Mouse (Mus musculus): Measurements from ENCODE around the gene Bdkrb2.

Gene Bdkrb2

DNA sequence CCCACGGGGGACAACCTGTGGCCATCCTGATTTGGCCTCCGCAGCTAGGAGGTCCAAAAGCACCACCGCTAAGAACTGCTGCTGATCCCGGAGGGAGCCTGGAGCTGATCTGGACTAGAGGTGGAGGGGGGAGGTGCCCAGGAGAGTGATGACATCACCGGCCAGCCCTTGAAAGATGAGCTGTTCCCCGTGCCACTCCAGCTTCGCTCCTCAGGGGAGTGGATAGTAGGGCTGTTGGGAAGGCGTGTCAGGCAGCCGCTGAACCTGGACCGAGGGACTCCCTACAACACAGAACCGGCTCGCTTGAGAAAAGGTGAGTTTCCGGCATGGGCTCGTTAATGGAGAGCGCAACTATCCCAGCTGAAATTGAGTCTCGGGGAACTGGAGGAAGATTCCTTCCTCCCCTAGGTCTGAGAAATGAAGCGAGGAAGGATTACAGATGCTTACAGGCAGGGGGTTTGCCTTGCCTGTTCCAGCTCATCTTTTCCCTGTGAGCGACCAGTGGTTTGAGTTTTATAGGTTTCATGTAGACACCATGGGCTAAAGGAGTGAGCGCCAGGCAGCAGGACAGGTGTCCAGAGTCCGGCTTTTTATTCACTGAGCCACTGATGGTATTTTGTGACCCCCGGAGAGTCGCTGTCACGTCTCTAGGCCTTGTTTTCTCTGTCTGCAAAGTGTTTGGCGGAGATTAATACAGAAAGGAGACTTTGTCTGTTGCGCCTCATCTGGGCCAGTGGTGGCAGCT is at the start of gene Bdkrb2:
Gene Bdkrb2 (plus strand): TSS at position 291 of the 745 bp plus-strand sequence.
- peak; percentile 57 for DNase-seq (ENCODE audit: low read depth, low spot score)

DNA sequence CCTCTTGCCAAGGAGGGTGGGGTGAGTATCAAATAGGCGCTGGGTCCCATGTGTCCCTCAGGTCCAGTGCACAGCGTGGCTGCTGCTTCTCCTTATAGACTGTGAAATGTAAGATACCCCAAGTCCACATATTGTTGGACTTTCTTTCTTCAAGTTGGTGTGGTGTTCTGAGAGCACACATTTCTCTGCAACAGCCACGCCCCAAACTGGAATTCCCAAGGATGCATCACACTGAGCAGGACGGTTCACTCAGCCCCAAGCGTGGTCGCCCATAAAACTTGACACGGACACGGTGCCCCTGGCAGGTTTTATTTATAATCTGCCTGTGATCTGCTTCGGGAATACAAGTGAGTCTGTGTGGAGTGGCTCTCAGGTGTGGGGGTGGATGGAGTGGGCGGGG is 48.9 kb upstream of the Bdkrb2 start:
- no peak for DNase-seq (ENCODE audit: low read depth, low spot score)

DNA sequence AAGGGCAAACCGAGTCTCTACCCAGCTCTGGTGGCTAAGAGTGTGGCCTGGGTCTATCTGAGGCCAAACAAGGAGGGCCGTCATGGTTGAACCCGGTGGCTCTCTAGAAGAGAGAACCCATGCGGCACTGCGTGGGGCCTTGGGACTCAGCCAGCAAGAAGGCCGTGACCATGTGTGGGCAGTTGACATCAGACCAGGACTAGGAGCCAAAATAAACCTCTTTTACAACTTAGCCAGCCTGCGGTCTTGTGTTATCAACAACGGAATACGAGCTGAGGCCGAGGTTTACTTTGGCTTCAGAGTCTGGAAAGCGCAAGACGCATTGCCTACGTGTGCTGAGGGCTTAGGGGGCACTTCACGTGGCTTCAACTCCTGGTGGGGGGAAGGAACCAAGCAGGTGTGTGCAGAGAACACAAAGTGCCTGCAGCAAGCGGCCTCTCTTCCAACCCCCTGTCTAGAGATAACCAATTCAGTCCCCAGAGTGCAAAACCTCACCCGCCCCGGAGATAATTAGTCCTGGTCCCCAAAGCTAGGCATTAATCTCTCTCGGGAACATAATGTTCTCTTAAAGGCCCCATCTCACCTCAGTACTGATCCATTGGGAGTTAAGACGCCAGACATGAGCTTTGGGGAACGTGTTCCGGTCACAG is 45.9 kb upstream of the Bdkrb2 start:
- no peak for DNase-seq (ENCODE audit: low read depth, low spot score)

DNA sequence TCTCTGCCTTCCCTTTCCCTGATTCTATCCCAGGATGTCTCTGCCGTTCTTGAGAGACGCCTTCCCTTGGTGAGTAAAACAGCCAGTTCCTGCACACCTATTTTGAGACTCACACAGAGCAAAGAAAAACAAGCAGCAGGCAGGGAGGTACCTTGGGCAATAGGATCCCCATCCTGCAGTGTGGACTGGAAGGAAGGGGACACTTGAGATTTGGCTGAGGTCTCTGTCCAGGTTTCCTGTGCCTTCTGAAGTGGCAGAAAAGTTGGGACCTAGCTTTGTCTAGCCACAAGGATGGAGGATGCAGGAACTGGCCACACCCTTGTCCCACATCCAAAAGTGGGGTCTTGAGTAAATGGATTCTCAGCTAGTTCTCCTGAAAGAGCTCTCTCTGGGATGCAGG is 43.2 kb upstream of the Bdkrb2 start:
- no peak for DNase-seq (ENCODE audit: low read depth, low spot score)

DNA sequence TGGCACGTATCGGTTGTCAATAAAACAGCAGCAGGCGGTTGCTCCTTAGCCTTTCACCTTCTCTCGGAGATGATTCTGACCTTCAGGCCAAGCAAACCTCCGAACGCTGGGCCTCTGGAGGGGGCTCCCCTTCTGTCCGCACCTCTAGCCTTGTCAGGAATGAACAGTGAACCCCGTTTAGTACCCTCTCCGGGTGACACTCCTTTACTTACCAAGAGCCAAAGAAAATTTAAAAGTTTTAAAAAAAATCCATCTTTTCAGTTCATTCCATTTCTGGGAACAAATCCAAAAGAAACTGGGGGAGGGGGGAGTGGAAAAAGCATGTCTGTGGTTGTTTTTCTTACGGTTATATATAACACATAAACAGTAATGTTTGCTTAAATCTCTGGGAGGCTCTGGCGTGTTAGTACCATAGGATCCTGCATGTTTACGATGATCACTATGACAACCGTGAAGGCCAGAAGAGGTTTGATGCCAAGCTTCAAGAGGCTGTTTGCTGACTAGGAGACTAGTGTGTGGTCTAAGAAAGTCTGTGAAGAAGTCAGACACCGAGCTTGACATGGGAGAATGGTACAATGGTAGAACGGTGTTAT is 41.8 kb upstream of the Bdkrb2 start:
- DNase-seq (ENCODE audit: low read depth, low spot score) = peak; percentile 26

DNA sequence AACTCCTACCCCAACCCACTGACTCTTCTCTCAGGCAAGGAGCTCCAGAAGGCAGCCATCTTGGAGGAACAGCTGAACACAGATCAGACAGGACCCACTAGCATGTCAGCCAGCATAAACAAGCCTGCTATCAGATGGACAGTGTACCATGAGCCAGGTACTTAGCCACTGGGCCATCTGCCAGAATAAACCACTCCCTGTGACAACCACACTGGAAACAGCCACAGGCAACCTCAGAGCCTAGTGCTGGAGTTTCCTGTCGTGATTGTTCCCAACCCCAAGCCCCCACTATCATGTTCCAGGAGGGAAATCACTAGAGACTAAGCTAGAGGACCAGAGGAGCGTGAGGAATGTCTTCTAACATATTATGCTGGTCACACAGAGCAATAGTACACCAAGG is 39.3 kb upstream of the Bdkrb2 start:
- peak; percentile 42 for DNase-seq (ENCODE audit: low read depth, low spot score)

DNA sequence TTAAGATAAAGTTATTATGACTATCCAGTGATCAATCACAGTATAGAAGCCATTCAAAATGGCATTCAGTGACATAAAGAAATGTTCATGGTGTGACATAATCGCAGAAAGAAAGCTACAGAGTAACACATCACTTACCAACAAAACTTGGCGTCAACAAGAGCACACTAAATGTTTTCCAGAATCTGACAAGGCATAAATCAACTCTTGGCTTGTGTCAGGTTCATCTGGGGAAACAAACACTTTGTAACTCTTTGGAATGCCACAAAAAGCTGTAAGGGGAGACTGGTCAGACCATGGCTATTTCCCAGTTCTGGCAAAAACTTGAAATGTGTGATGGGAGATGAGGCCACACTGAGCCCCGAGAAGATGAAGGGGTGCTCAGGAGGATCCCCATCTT is 36.8 kb upstream of the Bdkrb2 start:
- peak; percentile 45 for DNase-seq (ENCODE audit: low read depth, low spot score)

DNA sequence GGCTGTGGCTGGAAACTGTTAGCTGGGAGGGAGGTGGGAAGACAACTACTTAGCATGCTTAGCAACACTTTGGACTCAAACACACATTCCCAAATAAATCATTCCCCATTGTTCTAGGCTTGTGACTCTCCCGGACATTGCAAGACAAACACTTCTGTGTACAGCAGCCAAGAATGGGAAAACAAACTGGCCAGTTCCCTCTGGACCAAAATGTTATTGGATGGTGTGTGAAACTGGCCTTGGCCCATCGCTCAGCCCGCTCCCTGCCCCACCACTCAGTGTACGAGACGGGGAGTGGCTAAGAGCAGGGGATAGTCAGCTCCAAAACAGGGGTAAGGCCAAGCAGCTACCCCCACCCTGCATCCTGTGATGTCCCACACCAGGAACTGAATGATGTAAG is 36.2 kb upstream of the Bdkrb2 start:
- DNase-seq (ENCODE audit: low read depth, low spot score) = peak; percentile 14

DNA sequence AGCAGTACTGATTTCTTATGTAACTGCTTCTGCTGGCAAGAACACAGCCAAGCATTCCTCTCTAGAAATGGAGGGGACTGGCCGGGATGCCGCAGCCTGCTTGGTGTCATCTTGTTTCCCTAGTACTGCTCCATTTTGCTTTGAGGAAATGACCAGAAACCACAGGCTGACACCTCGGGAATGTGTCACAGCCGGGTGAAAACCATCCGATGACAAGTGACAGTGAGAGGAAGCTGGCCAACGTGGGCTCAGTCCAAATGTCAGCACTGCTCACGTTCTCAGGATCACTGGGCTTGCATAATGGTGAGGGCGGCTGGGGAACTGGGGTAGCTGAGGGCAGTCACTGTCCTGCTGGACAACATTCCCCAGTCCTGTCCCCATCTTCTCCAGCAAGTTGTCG is 33.5 kb upstream of the Bdkrb2 start:
- no peak for DNase-seq (ENCODE audit: low read depth, low spot score)

DNA sequence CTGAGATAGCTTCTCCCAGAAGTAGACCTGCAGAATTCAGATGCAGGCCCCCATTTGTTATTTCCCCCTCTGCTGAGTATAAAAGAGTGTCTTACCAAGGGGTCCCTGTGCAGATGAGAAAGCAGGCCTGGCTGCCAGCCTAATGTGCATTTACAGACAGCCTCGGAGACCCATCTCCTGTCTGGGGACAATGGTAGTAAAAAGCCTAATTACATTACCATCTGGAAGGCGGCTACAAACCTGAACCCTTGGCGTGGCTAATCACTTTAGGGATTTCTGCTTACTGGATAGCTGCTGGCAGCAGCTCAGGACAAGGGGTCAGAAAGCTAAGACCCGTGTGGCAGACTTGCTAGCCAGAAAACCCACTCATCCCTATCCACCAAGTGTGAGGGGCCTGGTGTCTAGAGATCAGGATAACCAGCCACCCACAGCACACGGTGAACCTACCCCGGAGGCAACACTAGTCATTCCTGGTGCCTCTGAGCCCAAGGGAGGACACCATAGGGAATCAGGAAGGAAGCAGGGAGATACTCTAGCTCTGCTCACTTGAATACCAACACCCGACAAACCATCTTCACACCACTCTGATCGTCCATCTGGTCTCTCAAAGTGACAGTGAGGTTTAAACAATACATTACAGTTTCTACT is 31.2 kb upstream of the Bdkrb2 start:
- no peak for DNase-seq (ENCODE audit: low read depth, low spot score)

DNA sequence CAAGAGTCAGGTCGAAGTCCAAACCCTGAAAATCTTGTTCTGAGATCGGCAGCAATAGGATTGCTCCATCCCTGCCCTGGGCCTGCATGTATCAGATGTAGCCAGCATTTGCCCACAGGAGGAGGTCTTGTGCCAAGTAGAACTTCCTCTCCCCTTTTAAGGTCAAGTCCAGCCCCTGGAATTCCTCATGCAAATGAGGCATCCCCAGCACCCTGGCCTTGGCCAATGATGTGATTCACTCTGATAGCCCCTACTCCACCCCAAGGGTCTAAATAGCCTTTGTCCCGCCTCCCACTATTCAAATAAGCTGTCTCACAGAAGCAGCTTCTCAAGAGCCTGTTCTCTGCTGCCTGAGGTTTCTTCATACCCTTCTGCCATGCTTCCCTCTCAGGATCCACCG is 28.2 kb upstream of the Bdkrb2 start:
- DNase-seq (ENCODE audit: low read depth, low spot score) = no peak

DNA sequence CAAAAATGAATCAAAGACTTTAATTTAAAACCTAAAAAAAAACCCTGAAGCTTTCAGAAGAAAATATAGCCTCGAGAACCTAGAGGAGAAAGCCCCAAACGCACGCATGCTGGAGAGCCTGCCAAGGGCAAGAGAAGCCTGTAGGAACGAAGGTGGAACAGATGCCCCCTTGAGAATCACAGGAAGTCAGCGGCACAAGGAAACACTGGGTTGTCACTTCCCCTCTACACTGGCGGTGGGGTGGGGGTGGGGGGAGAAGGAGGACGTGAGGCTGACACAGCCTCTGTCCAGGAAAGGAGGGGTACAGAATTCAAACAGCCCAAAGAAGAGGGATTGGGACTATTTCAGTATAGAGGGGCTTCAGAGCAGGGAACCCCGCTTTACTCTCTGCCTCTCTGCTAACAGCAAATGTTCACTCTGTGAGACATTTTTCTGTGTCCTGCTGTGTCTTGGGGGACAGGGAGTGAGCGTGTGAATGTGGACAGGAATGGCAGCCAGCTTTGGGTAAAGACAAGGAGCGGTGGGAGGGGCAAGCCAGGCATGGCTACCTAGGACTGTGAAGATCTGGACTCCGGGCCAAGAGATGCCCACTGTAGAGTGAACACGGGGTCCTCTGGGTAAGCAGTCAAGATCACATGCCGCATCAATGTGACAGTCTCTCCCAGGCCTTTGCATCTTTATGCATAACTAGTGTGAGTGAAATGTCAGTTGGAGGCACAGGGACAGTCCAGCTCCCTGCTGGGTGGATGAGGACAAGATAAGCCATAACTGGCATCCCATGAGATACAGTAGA is 26.9 kb upstream of the Bdkrb2 start:
- DNase-seq (ENCODE audit: low read depth, low spot score) = no peak

DNA sequence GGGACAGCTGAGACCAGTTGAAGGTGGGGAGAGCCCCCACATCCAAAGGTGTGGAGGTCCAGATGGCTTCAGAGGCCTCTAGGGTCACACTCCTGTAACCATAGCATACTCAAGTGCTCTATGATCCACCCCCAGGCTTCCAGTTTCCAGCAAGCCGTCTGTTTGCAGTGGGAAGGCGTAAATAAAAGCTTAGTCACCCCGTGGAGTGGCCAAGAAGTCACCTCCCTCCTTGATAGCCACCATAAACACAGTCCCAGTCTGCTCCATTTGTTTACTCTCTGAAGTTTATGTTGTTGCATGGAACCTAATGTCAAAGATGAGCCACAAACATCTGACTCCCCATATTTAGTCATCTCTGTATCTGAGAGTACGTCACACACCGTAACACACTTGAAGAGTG is 25.9 kb upstream of the Bdkrb2 start:
- no peak for DNase-seq (ENCODE audit: low read depth, low spot score)

DNA sequence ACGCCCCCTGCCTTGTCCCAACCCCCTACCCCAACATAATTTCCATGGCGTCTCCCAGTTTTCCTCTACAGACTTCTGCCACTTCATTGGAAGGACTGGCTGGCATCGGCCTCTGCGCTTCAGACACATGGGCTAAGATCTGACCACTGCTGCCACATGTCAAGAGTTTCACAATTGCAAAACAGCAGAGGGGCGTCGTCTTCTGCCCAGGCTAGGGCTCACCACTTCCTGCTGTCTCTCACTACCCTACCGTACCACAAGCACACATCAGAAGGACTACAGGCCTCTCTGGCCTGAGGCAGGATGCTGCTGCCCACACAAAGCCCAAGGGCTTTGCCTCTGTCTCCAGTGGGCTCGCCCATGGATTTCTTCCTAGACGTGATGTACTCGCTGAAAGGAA is 23.4 kb upstream of the Bdkrb2 start:
- DNase-seq (ENCODE audit: low read depth, low spot score) = peak; percentile 29

DNA sequence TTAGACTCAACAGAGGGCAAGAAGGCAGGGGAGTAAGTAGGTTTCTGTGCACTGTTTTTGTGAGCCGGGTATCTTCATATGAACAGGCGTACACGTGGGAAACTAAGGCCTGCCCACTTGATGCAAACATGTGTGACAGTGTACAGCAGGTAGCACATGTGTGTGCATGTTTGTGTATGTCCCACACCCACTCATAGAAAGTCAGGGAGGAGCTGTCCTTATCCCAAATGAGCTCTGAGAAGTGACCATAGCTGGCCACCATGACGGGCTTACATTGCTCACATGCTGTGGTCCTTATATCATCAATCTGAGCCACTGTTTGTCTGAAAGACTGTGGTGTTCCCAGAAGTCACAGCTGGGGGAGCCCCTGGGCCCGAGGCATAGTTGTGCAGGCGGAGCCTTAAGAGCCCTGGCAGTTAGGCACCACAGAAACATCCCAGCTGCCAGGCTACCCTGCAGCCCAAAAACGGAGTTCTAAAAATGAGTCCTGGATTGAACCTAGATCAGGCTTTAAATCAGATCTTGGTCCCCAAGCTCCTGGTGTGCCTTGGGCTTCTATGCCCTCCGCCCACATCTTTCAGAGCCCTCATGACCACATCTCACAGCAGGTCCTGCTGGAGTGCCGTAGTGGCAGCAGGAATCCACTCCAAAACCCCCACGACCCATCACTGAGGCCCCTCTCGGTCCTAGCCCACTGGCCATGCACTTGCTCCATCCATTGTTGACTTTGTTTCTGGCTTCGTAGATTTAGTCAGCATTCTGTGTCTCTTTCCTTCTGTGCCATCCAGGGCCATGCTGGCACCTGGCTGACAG is 21.2 kb upstream of the Bdkrb2 start:
- DNase-seq (ENCODE audit: low read depth, low spot score) = no peak

DNA sequence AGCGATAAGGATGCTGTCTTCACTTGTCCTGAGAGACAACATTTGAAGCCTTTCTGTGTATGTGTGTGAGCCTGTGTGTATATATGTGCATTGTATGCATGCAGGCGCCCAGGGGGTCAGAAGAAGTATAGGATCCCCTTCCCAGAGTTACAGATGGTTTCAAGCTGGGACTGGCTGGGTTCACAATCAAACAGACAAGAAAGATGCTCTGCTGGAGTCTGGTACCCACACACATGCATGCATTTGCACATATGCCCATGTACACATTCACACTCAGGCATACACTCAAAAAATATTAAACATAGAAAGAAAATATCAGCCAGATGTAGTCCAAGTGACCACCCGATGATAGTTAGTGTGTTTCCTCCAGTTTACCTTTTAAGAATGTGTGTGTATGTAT is 20.5 kb upstream of the Bdkrb2 start:
- DNase-seq (ENCODE audit: low read depth, low spot score) = no peak

DNA sequence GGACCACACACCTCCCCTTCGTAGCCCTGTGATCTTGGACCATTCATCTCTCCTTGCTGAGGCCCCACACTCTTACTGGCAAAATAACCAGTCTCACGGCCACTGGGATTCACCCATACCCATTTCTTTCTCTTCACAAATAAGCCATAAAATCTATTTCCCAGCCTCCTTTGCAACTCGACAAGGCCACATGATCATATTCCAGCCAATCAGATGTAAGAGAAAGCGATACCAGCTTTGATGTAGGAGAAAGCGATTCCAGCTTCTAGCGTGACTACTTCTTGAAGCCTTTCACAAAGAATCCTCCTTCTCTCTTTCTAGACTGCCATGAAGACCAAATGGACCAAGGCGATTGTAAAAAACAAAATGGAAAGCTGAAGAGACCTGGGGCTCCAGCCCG is 19.9 kb upstream of the Bdkrb2 start:
- DNase-seq (ENCODE audit: low read depth, low spot score) = peak; percentile 29

DNA sequence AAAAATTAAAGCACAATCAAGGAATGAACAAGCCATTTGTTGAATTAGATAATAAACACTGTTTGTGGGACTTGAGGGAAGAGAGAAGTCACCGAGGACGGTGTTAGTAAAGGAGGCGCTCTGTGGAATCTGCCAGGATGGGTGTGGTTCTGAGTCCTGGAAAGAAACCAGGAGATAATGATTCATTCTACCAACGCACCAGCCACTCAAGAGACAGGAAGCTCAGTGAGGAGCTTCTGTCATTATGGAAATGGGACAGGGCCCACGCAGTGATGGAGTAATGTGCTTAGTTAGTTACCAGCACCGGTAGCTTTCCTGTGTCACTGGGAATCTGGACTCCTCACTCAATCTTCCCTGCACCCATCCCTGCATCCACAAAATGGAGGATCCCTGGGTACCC is 19.3 kb upstream of the Bdkrb2 start:
- peak; percentile 85 for DNase-seq (ENCODE audit: low read depth, low spot score)

DNA sequence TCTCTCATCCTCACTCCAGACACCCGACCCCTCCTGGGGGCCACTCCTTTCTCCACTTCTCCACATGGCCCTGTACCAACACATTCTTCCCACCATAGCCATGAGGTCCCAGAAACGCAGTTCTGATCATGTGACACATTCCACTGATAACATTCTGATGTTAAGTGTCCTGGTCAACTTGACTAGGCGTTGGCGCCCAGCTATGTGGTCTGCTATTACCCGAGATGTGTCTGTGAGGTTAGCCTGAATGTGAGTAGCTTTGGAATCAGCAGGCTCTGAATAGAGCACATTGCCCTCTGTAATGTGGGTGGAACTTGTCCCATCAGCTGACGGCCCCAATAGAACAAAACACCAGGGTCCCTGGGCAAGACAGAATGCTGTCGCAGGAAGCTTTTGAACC is 18.2 kb upstream of the Bdkrb2 start:
- peak; percentile 7 for DNase-seq (ENCODE audit: low read depth, low spot score)

DNA sequence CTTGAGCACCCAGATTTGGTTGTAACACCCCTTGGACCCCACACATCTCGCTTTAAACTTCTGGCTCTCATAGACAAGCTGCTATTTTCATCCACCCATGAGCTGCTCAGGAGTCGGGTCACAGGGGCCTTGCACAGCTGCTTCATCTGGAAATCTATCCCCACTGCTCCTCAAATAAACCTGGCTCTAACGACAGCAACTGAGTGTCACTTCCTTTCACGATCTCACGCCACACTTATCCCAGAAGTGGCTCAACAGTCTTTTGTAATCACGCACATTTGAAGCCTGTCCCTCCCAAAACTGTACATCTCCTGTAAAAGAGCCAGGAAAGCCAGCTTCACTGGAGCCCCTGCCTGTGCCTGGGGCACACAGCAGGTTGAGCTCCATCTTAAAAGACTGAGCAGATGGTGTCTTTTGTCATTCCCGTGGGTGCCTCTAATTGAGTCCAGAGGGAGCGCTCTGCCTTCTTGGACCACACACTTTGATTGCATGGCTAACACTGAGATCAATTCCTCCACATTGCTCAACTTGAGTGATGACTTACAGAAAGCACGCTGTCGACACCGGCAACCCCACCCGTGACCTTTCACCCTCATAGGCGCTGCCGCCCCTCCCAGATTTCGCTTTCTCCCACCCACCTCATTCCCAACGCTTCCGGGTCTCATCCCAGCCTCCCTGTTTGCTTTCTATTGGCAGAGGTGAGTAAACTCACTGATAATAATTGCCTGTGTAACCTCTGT is 17.2 kb upstream of the Bdkrb2 start:
- DNase-seq (ENCODE audit: low read depth, low spot score) = peak; percentile 60
